Mouse (Mus musculus): Measurements from ENCODE around the gene Brca2. TPM values are rescaled to one million over a fixed set of nuclear protein-coding genes. Genes with fewer than 3 reads are reported as not detected.

The Brca2 gene
- polyA plus RNA-seq, 1 experiment from 2014 or later = 17.1 TPM

- Histone ChIP-seq H3K9me3 (replicated peaks; ENCODE audit: control insufficient read depth, low read length) (no peaks in the 10 kb centered on the region), H3K9ac (ENCODE audit: low read depth, low read length) (no peak overlapping the region), H3K4me2 (ENCODE audit: low read depth, low read length) (no peak overlapping the region), H3K4me1 (ENCODE audit: control insufficient read depth, low read depth, low read length) (no peaks in the 10 kb centered on the region), H3K36me3 (ENCODE audit: control insufficient read depth, insufficient read depth) (no peaks in the 10 kb centered on the region), H3K27me3 (ENCODE audit: control insufficient read depth, insufficient read depth, low read depth, low read length) (no peaks in the 10 kb centered on the region), H3K4me3 (ENCODE audit: low read depth, low read length) (no peak overlapping the region), H3K27ac (ENCODE audit: low read length) (no peak overlapping the region)
- ATAC-seq (ENCODE audit: low read depth) = no peak
- WGBS (ENCODE audit: insufficient replicate concordance) = 86% methylated on average over 2 of the region's 2 CpGs
These were observed 93.8 kb downstream of the Brca2 start for GRCm38 (mm10) chr5:150616216-150616615.

GRCm38 (mm10) chr5:150616731-150617130 lies 94.3 kb downstream of the Brca2 start:
- Histone ChIP-seq H3K36me3 (ENCODE audit: control insufficient read depth, insufficient read depth) (no peaks in the 10 kb centered on the region), H3K9me3 (replicated peaks; ENCODE audit: control insufficient read depth, low read length) (no peaks in the 10 kb centered on the region), H3K4me3 (ENCODE audit: low read depth, low read length) (no peak overlapping the region), H3K4me1 (ENCODE audit: control insufficient read depth, low read depth, low read length) (no peaks in the 10 kb centered on the region), H3K4me2 (ENCODE audit: low read depth, low read length) (no peak overlapping the region), H3K9ac (ENCODE audit: low read depth, low read length) (no peak overlapping the region), H3K27ac (ENCODE audit: low read length) (no peak overlapping the region), H3K27me3 (ENCODE audit: control insufficient read depth, insufficient read depth, low read depth, low read length) (no peaks in the 10 kb centered on the region)
- ATAC-seq (ENCODE audit: low read depth) = no peak
- 57% methylated on average over 3 of the region's 3 CpGs for WGBS (ENCODE audit: insufficient replicate concordance)

GRCm38 (mm10) chr5:150618599-150619355 lies 96.3 kb downstream of the Brca2 start:
- H3K27ac ChIP-seq (ENCODE audit: low read length) = no peak overlapping the region
- ATAC-seq (ENCODE audit: low read depth) = no peak
- 79% methylated on average over 10 of the region's 10 CpGs for WGBS (ENCODE audit: insufficient replicate concordance)
- H3K4me2 ChIP-seq (ENCODE audit: low read depth, low read length) = no peak overlapping the region
- no peaks in the 10 kb centered on the region for H3K27me3 ChIP-seq (ENCODE audit: control insufficient read depth, insufficient read depth, low read depth, low read length)
- no peak overlapping the region for H3K4me3 ChIP-seq (ENCODE audit: low read depth, low read length)
- no peaks in the 10 kb centered on the region for H3K9me3 ChIP-seq (replicated peaks; ENCODE audit: control insufficient read depth, low read length)
- no peaks in the 10 kb centered on the region for H3K4me1 ChIP-seq (ENCODE audit: control insufficient read depth, low read depth, low read length)
- no peak overlapping the region for H3K9ac ChIP-seq (ENCODE audit: low read depth, low read length)
- H3K36me3 ChIP-seq (ENCODE audit: control insufficient read depth, insufficient read depth) = no peaks in the 10 kb centered on the region

Other genes starting within 250 kb of the Brca2 start
- gene Zar1l, start 4.5 kb upstream of the Brca2 start, polyA plus RNA-seq (2015; fragmentation: Nextera tagmentation; extraction: Ambion mirVana) = not detected in 2 replicates
- gene N4bp2l1, start 74.6 kb downstream of the Brca2 start, polyA plus RNA-seq (2015; fragmentation: Nextera tagmentation; extraction: Ambion mirVana) = 17.4 and 17.7 TPM in 2 replicates
- 17.1 and 17.4 TPM in 2 replicates for gene N4bp2l2, start 143.6 kb downstream of the Brca2 start, polyA plus RNA-seq (2015; fragmentation: Nextera tagmentation; extraction: Ambion mirVana)
- 8.5 and 9.2 TPM in 2 replicates for gene Pds5b, start 151.1 kb downstream of the Brca2 start, polyA plus RNA-seq (2015; fragmentation: Nextera tagmentation; extraction: Ambion mirVana)

All from liver, embryonic 16.5 days (tissue).